In genomic region chr12:33129410-33129809, GRCm38 (mm10) we compare ENCODE assay signal across 9 mouse cellular contexts. TPM values are rescaled to one million over a fixed set of nuclear protein-coding genes. Genes with fewer than 3 reads are reported as not detected.
DNase-seq lines count a peak whose midpoint lies in the region; ATAC-seq and TF ChIP-seq lines count a peak whose summit lies in the region.
"Had no signal": no experiment of that assay in that cellular context is flagged by ENCODE, and none has a peak within 500 bp of the region (broad histone marks: within the 10 kb centered on the region; RNA-seq: fewer than 3 reads in every experiment).

No protein-coding gene starts in this region.

- no peaks in the 10 kb centered on the region for H3K9me3 ChIP-seq in intestine, embryonic 15.5 days
- H3K9me3 ChIP-seq in intestine, postnatal 0 days (ENCODE audit: control insufficient read depth), result no peaks in the 10 kb centered on the region
- H3K9me3 ChIP-seq in hindbrain, embryonic 11.5 days (ENCODE audit: control insufficient read depth, low read length), result no peaks in the 10 kb centered on the region

- no peak overlapping the region for H3K27ac ChIP-seq in intestine, embryonic 15.5 days
- no peak overlapping the region for H3K27ac ChIP-seq in intestine, postnatal 0 days (ENCODE audit: low read depth, low read length)
- H3K27ac ChIP-seq in hindbrain, embryonic 11.5 days (ENCODE audit: low read depth, low read length), result no peak overlapping the region
- no peak overlapping the region for H3K27ac ChIP-seq in thymus, adult 2 months (ENCODE audit: control insufficient read depth, insufficient read depth, low read length)

- DNase-seq in CD4-positive, CD25-positive, alpha-beta regulatory T cell, adult 2 months (ENCODE audit: low read depth, low spot score), result peak; percentile 55
- no peak for DNase-seq in hindbrain, embryonic 11.5 days (ENCODE audit: low spot score)
- no peak for DNase-seq in thymus, adult 2 months
- no peak for DNase-seq in right cerebral cortex, postnatal 36 days (ENCODE audit: low spot score in 2 of 2)
- DNase-seq in left cerebral cortex, postnatal 10 days (ENCODE audit: extremely low spot score in 1 of 2, low spot score in 2 of 2), result no peak

- no peak for TF ChIP-seq CTCF in intestine, postnatal 0 days (IDR thresholded peaks at IDR 0.05; ENCODE audit: low read depth)
- no peak for TF ChIP-seq CTCF in thymus, adult 2 months (IDR thresholded peaks at IDR 0.05; ENCODE audit: borderline replicate concordance, control insufficient read depth, extremely low read depth, insufficient read depth, low read length, poor library complexity)

- no peak overlapping the region for H3K4me2 ChIP-seq in intestine, embryonic 15.5 days (replicated peaks)
- no peak overlapping the region for H3K4me2 ChIP-seq in intestine, postnatal 0 days (replicated peaks; ENCODE audit: low read depth)
- no peak overlapping the region for H3K4me2 ChIP-seq in hindbrain, embryonic 11.5 days (replicated peaks; ENCODE audit: low read depth, low read length)

- H3K4me3 ChIP-seq in intestine, embryonic 15.5 days (replicated peaks), result no peak overlapping the region
- H3K4me3 ChIP-seq in intestine, postnatal 0 days (ENCODE audit: low read depth, low read length), result no peak overlapping the region
- H3K4me3 ChIP-seq in hindbrain, embryonic 11.5 days (ENCODE audit: low read depth, low read length), result no peak overlapping the region
- H3K4me3 ChIP-seq in thymus, adult 2 months (ENCODE audit: control insufficient read depth, insufficient read depth, low read length), result no peak overlapping the region

- ATAC-seq in intestine, embryonic 15.5 days, result peak; percentile 20; the same call in 1 of the 2 replicates
- no peak for ATAC-seq in intestine, postnatal 0 days
- ATAC-seq in activated CD4-positive, CD25-positive, alpha-beta regulatory T cell, adult 4 months, result peak; percentile 48
- ATAC-seq in hindbrain, embryonic 11.5 days (ENCODE audit: low FRiP score), result 0 out of 2 replicates have a peak, but pooled peaks have one; percentile 25

- no peak overlapping the region for H3K9ac ChIP-seq in intestine, embryonic 15.5 days
- H3K9ac ChIP-seq in intestine, postnatal 0 days (ENCODE audit: low read depth, low read length), result no peak overlapping the region
- H3K9ac ChIP-seq in hindbrain, embryonic 11.5 days (ENCODE audit: low read depth, low read length), result no peak overlapping the region

- intact Hi-C loops in left cerebral cortex, postnatal 10 days (cut with DNase I), result no loop called here

- 22% methylated on average over 4 of the region's 4 CpGs for WGBS in intestine, embryonic 15.5 days
- WGBS in intestine, postnatal 0 days, result 21% methylated on average over 4 of the region's 4 CpGs
- 15% methylated on average over 4 of the region's 4 CpGs for WGBS in hindbrain, embryonic 11.5 days
- WGBS in thymus, adult 2 months, result 81% methylated on average over 4 of the region's 4 CpGs

- TF ChIP-seq POLR2A in thymus, adult 2 months (IDR thresholded peaks at IDR 0.05; ENCODE audit: control insufficient read depth, extremely low read depth, insufficient read depth, low read length, poor library complexity), result no peak

- no peaks in the 10 kb centered on the region for H3K27me3 ChIP-seq in intestine, embryonic 15.5 days (replicated peaks)
- H3K27me3 ChIP-seq in intestine, postnatal 0 days (replicated peaks; ENCODE audit: control insufficient read depth, insufficient read depth, low read length), result no peaks in the 10 kb centered on the region
- H3K27me3 ChIP-seq in hindbrain, embryonic 11.5 days (ENCODE audit: control insufficient read depth, insufficient read depth, low read length), result no peaks in the 10 kb centered on the region
- H3K27me3 ChIP-seq in thymus, adult 2 months (ENCODE audit: control insufficient read depth, insufficient read depth, low read length), result no peaks in the 10 kb centered on the region

- no peaks in the 10 kb centered on the region for H3K36me3 ChIP-seq in intestine, embryonic 15.5 days
- no peaks in the 10 kb centered on the region for H3K36me3 ChIP-seq in intestine, postnatal 0 days (ENCODE audit: control insufficient read depth, insufficient read depth)
- H3K36me3 ChIP-seq in hindbrain, embryonic 11.5 days (ENCODE audit: control insufficient read depth, insufficient read depth, low read length), result no peaks in the 10 kb centered on the region
- no peaks in the 10 kb centered on the region for H3K36me3 ChIP-seq in thymus, adult 2 months (ENCODE audit: control insufficient read depth, insufficient read depth, low read length)

- no peaks in the 10 kb centered on the region for H3K4me1 ChIP-seq in intestine, embryonic 15.5 days (replicated peaks)
- no peaks in the 10 kb centered on the region for H3K4me1 ChIP-seq in intestine, postnatal 0 days (replicated peaks; ENCODE audit: control insufficient read depth, insufficient read depth, low read length)
- H3K4me1 ChIP-seq in hindbrain, embryonic 11.5 days (replicated peaks; ENCODE audit: control insufficient read depth, insufficient read depth, low read length), result no peaks in the 10 kb centered on the region; the same call in 1 of the 2 replicates
- H3K4me1 ChIP-seq in thymus, adult 2 months (replicated peaks; ENCODE audit: control insufficient read depth, insufficient read depth, low read length), result peaks cover 11% of the 10 kb centered on the region

RNA-seq across cellular contexts. Expression of gene Atxn7l1, which starts 18.1 kb away (rescaled TPM):
- 12.5 and 13.5 TPM in 2 replicates for polyA plus RNA-seq in intestine, embryonic 15.5 days (2015; fragmentation: Nextera tagmentation; extraction: Ambion mirVana)
- 8.2 and 9.0 TPM in 2 replicates for polyA plus RNA-seq in intestine, postnatal 0 days (2015; fragmentation: Nextera tagmentation; extraction: Ambion mirVana)
- polyA plus RNA-seq in activated CD4-positive, CD25-positive, alpha-beta regulatory T cell, adult 4 months (2017; shearing (Covaris generic)), result 10 to 100 TPM; 69.1 to 80.6 TPM
- polyA plus RNA-seq in hindbrain, embryonic 11.5 days (2014; fragmentation: Nextera tagmentation; extraction: Ambion mirVana), result 19.5 and 21.1 TPM in 2 replicates
- polyA plus RNA-seq in thymus, adult 2 months (2012; rRNA removed), result 129 and 141 TPM in 2 replicates
- total RNA-seq in left cerebral cortex, postnatal 10 days (2021), result 10 to 100 TPM; 59.1 to 64.7 TPM

RNA-seq across cellular contexts. Expression of gene Cdhr3, which starts 36.7 kb away (rescaled TPM):
- polyA plus RNA-seq in intestine, embryonic 15.5 days (2015; fragmentation: Nextera tagmentation; extraction: Ambion mirVana), result not detected in 2 replicates
- polyA plus RNA-seq in intestine, postnatal 0 days (2015; fragmentation: Nextera tagmentation; extraction: Ambion mirVana), result 0.10 TPM in 1 of 2 replicates, not detected in the other
- polyA plus RNA-seq in activated CD4-positive, CD25-positive, alpha-beta regulatory T cell, adult 4 months (2017; shearing (Covaris generic)), result under 1 TPM; 0.25 to 0.65 TPM
- polyA plus RNA-seq in hindbrain, embryonic 11.5 days (2014; fragmentation: Nextera tagmentation; extraction: Ambion mirVana), result 0.15 and 0.32 TPM in 2 replicates
- 0.38 and 0.40 TPM in 2 replicates for polyA plus RNA-seq in thymus, adult 2 months (2012; rRNA removed)
- total RNA-seq in left cerebral cortex, postnatal 10 days (2021), result 1 to 10 TPM in 1 of 2 experiments, under 1 TPM in 1; 0.63 to 1.4 TPM
- polyA plus RNA-seq: urinary bladder, adult 2 months had no signal
